In genomic region chr10:40683868-40684253, GRCm38 (mm10) we compare ENCODE assay signal across 9 mouse cellular contexts. TPM values are rescaled to one million over a fixed set of nuclear protein-coding genes. Genes with fewer than 3 reads are reported as not detected.
DNase-seq lines count a peak whose midpoint lies in the region; ATAC-seq and TF ChIP-seq lines count a peak whose summit lies in the region.
"Had no signal": no experiment of that assay in that cellular context is flagged by ENCODE, and none has a peak within 500 bp of the region (broad histone marks: within the 10 kb centered on the region; RNA-seq: fewer than 3 reads in every experiment).

No protein-coding gene starts in this region.

- no peak for TF ChIP-seq CTCF in layer of hippocampus, adult 2 months (conservative IDR thresholded peaks at IDR 0.05)
- no peak for TF ChIP-seq CTCF in hindbrain, postnatal 0 days (IDR thresholded peaks at IDR 0.05; ENCODE audit: low read depth)

- 0 out of 2 replicates have a peak, but pooled peaks have one; percentile 10 for ATAC-seq in forebrain, embryonic 11.5 days (replicated peaks; ENCODE audit: low FRiP score)
- 0 out of 2 replicates have a peak, but pooled peaks have one; percentile 22 for ATAC-seq in hindbrain, postnatal 0 days

- peak overlapping the region; percentile 96 for H3K4me2 ChIP-seq in forebrain, embryonic 11.5 days (ENCODE audit: low read depth, low read length, severe bottlenecking)
- peak overlapping the region; percentile 99 for H3K4me2 ChIP-seq in hindbrain, postnatal 0 days (ENCODE audit: low read depth, low read length)
- peak overlapping the region; percentile 58 for H3K4me2 ChIP-seq in myocyte (ENCODE audit: low read depth)

- no peak for DNase-seq in layer of hippocampus, adult 2 months (ENCODE audit: low spot score in 2 of 2)
- no peak for DNase-seq in layer of hippocampus, adult 18-20 months (ENCODE audit: low spot score in 2 of 2)
- DNase-seq in forebrain, embryonic 11.5 days (ENCODE audit: low spot score), result peak; percentile 52
- no peak for DNase-seq in hindbrain, postnatal 0 days (ENCODE audit: low spot score)
- DNase-seq in cerebellum, postnatal 14 days, result no peak
- DNase-seq in yolk sac, embryonic 10.5 days (ENCODE audit: low spot score), result no peak
- DNase-seq in embryo, embryonic 10.5 days (ENCODE audit: low spot score), result no peak

- no peak for TF ChIP-seq POLR2A in myocyte (IDR thresholded peaks at IDR 0.05; ENCODE audit: insufficient read length, low read depth)

- no peaks in the 10 kb centered on the region for H3K79me2 ChIP-seq in myocyte (ENCODE audit: control insufficient read depth, insufficient read depth)

- no peaks in the 10 kb centered on the region for H3K36me3 ChIP-seq in forebrain, embryonic 11.5 days (ENCODE audit: control insufficient read depth, insufficient read depth, low read length)
- no peaks in the 10 kb centered on the region for H3K36me3 ChIP-seq in hindbrain, postnatal 0 days (ENCODE audit: insufficient read depth, low read length)
- no peaks in the 10 kb centered on the region for H3K36me3 ChIP-seq in myocyte (ENCODE audit: control insufficient read depth, insufficient read depth)

- H3ac ChIP-seq in myocyte (ENCODE audit: control insufficient read depth, insufficient read length), result peak overlapping the region; percentile 15

- H3K9ac ChIP-seq in forebrain, embryonic 11.5 days (ENCODE audit: low read length), result no peak overlapping the region
- H3K9ac ChIP-seq in hindbrain, postnatal 0 days (replicated peaks; ENCODE audit: low read length), result 0 out of 2 replicates have a peak overlapping the region, but pooled peaks have one; percentile 63

- peak overlapping the region; percentile 62 for H3K4me3 ChIP-seq in layer of hippocampus, adult 2 months
- H3K4me3 ChIP-seq in forebrain, embryonic 11.5 days (ENCODE audit: low read depth, low read length), result peak overlapping the region; percentile 48; the same call in 1 of the 2 replicates
- peak overlapping the region; percentile 50 for H3K4me3 ChIP-seq in hindbrain, postnatal 0 days (ENCODE audit: low read length)
- H3K4me3 ChIP-seq in myocyte, result no peak overlapping the region

- 57% methylated on average over 9 of the region's 9 CpGs for WGBS in forebrain, embryonic 11.5 days
- WGBS in hindbrain, postnatal 0 days, result 67% methylated on average over 9 of the region's 9 CpGs

- H3K9me3 ChIP-seq in forebrain, embryonic 11.5 days (ENCODE audit: control insufficient read depth, low read length), result no peaks in the 10 kb centered on the region
- H3K9me3 ChIP-seq in hindbrain, postnatal 0 days (ENCODE audit: low read length), result no peaks in the 10 kb centered on the region

- peaks cover 3% of the 10 kb centered on the region; the same call in 1 of the 2 replicates for H3K4me1 ChIP-seq in forebrain, embryonic 11.5 days (replicated peaks; ENCODE audit: control insufficient read depth, insufficient read depth, low read length)
- peaks cover 6% of the 10 kb centered on the region; the same call in 1 of the 2 replicates for H3K4me1 ChIP-seq in hindbrain, postnatal 0 days (ENCODE audit: insufficient read depth, low read length)

- no peaks in the 10 kb centered on the region for H3K27me3 ChIP-seq in forebrain, embryonic 11.5 days (ENCODE audit: control insufficient read depth, insufficient read depth, low read length)
- H3K27me3 ChIP-seq in hindbrain, postnatal 0 days (ENCODE audit: insufficient read depth, low read length), result no peaks in the 10 kb centered on the region
- no peaks in the 10 kb centered on the region for H3K27me3 ChIP-seq in myocyte (ENCODE audit: control insufficient read depth, insufficient read depth, insufficient read length)

- peak overlapping the region; percentile 99 for H3K27ac ChIP-seq in layer of hippocampus, adult 2 months
- H3K27ac ChIP-seq in forebrain, embryonic 11.5 days (ENCODE audit: low read depth, low read length), result no peak overlapping the region
- H3K27ac ChIP-seq in hindbrain, postnatal 0 days, result no peak overlapping the region

TF ChIP-seq in myocyte, 11 proteins besides CTCF, POLR2A, EP300 and RAD21:
- TF ChIP-seq E2F4 (IDR thresholded peaks at IDR 0.05; ENCODE audit: insufficient read depth), result no peak
- TF ChIP-seq TCF3 (IDR thresholded peaks at IDR 0.05; ENCODE audit: insufficient read length, low read depth), result no peak
- no peak for TF ChIP-seq MAX (IDR thresholded peaks at IDR 0.05; ENCODE audit: low read depth)
- TF ChIP-seq USF1 (IDR thresholded peaks at IDR 0.05; ENCODE audit: low read depth), result no peak
- no peak for TF ChIP-seq REST (IDR thresholded peaks at IDR 0.05; ENCODE audit: insufficient read depth, insufficient read length)
- no peak for TF ChIP-seq MYOD1 (IDR thresholded peaks at IDR 0.05; ENCODE audit: control insufficient read depth in 1 of 3, insufficient read length in 2 of 3, low read depth in 2 of 3)

RNA-seq across cellular contexts. Expression of gene Mettl24, which starts 0.8 kb away (rescaled TPM):
- total RNA-seq in layer of hippocampus, adult 2 months (2021), result 1 to 10 TPM; 2.0 to 2.8 TPM
- 1 to 10 TPM; 2.9 to 3.9 TPM for total RNA-seq in layer of hippocampus, adult 18-20 months (2021)
- polyA plus RNA-seq in forebrain, embryonic 11.5 days (2014; fragmentation: Nextera tagmentation; extraction: Ambion mirVana), result 0.52 and 1.2 TPM in 2 replicates
- 0.14 TPM in 1 of 2 replicates, not detected in the other for total RNA-seq in hindbrain, postnatal 0 days (2014; rRNA removed)
- 1.1 TPM in 2 replicates for polyA plus RNA-seq in hindbrain, postnatal 0 days (2015; fragmentation: Nextera tagmentation; extraction: Ambion mirVana)
- 0.34 TPM for polyA plus RNA-seq in myocyte (2012; fragmentation: generic; extraction: Trizol)
- polyA plus RNA-seq: erythroblast, embryonic 14.5 days had no signal

RNA-seq across cellular contexts. Expression of gene Ddo, which starts 54.0 kb away (rescaled TPM):
- 10 to 100 TPM; 18.9 to 21.5 TPM for total RNA-seq in layer of hippocampus, adult 2 months (2021)
- total RNA-seq in layer of hippocampus, adult 18-20 months (2021), result 10 to 100 TPM; 18.8 to 19.4 TPM
- polyA plus RNA-seq in forebrain, embryonic 11.5 days (2014; fragmentation: Nextera tagmentation; extraction: Ambion mirVana), result 0.09 and 0.15 TPM in 2 replicates
- 3.8 and 6.0 TPM in 2 replicates for total RNA-seq in hindbrain, postnatal 0 days (2014; rRNA removed)
- 4.2 and 4.8 TPM in 2 replicates for polyA plus RNA-seq in hindbrain, postnatal 0 days (2015; fragmentation: Nextera tagmentation; extraction: Ambion mirVana)
- 0.07 TPM for polyA plus RNA-seq in myocyte (2012; fragmentation: generic; extraction: Trizol)
- polyA plus RNA-seq: erythroblast, embryonic 14.5 days had no signal
